Mouse (Mus musculus) heart, adult 11 months (tissue): ENCODE measurements at regions not wholly inside any gene's neighbourhood (a gene's known extent, or its start where the extent isn't known, plus 50 kb on each side); places are given as distances from the start of the nearest gene placed in this dataset.
A peak's percentile ranks its signal among the peaks of the same experiment; 100 is the strongest.

Source experiments
- DNase-seq: peaks from one replicate; pipeline ENCODE4 v3.0.0; 2022

GRCm38 (mm10) chr9:60998086-60998785 lies 203.9 kb downstream of the Uaca start:
- DNase-seq, result peak; percentile 92

- peak; percentile 97 for DNase-seq
These were observed 204.7 kb downstream of the Uaca start for GRCm38 (mm10) chr9:60999001-60999529.

- no peak for DNase-seq
These were observed 205.9 kb downstream of the Uaca start for GRCm38 (mm10) chr9:61000232-61000631.

- DNase-seq, result no peak
These were observed 208.2 kb downstream of the Uaca start for GRCm38 (mm10) chr9:61002572-61002971.

GRCm38 (mm10) chr9:61008446-61008845 lies 214.1 kb downstream of the Uaca start:
- DNase-seq, result no peak

- DNase-seq, result no peak
These were observed 216.7 kb downstream of the Uaca start for GRCm38 (mm10) chr9:61011066-61011465.

- DNase-seq, result peak; percentile 99
These were observed 218.6 kb downstream of the Uaca start for GRCm38 (mm10) chr9:61012771-61013540.

- no peak for DNase-seq
These were observed 219.8 kb downstream of the Uaca start for GRCm38 (mm10) chr9:61014151-61014550.

- no peak for DNase-seq
These were observed 221.1 kb downstream of the Uaca start for GRCm38 (mm10) chr9:61015374-61015890.

GRCm38 (mm10) chr9:61016673-61017072 lies 222.3 kb downstream of the Uaca start:
- DNase-seq, result no peak

- no peak for DNase-seq
These were observed 225.6 kb downstream of the Uaca start for GRCm38 (mm10) chr9:61019938-61020337.

GRCm38 (mm10) chr9:61021810-61022209 lies 227.5 kb downstream of the Uaca start:
- DNase-seq, result peak; percentile 96

GRCm38 (mm10) chr9:61022371-61023026 lies 228.2 kb downstream of the Uaca start:
- DNase-seq, result peak; percentile 97

GRCm38 (mm10) chr9:61025341-61025740 lies 231.0 kb downstream of the Uaca start:
- DNase-seq, result no peak

GRCm38 (mm10) chr9:61028775-61029401 lies 234.5 kb downstream of the Uaca start:
- DNase-seq, result no peak

- DNase-seq, result peak; percentile 98
These were observed 237.5 kb downstream of the Uaca start for GRCm38 (mm10) chr9:61031699-61032447.

- no peak for DNase-seq
These were observed 238.4 kb downstream of the Uaca start for GRCm38 (mm10) chr9:61032448-61033433.

- peak; percentile 92 for DNase-seq
These were observed 239.3 kb downstream of the Uaca start for GRCm38 (mm10) chr9:61033593-61033992.

- DNase-seq, result no peak
These were observed 247.7 kb downstream of the Uaca start for GRCm38 (mm10) chr9:61042063-61042462.

- no peak for DNase-seq
These were observed 250.6 kb downstream of the Uaca start for GRCm38 (mm10) chr9:61044983-61045382.

- no peak for DNase-seq
These were observed 252.2 kb downstream of the Uaca start for GRCm38 (mm10) chr9:61046517-61046916.
